Mouse (Mus musculus) heart, postnatal 0 days (tissue): ENCODE measurements around the gene Deup1. TPM values are rescaled to one million over a fixed set of nuclear protein-coding genes. Genes with fewer than 3 reads are reported as not detected.

ENCODE experiments used
- ATAC-seq: fragments of 200-750 bp; cut with Nextera tagmentation; 2 replicates; pipeline ENCODE4 v1.8.0; 2017; ENCODE audit warnings: low read depth, moderate number of reproducible peaks, moderate library complexity; ENCODE audit not compliant: insufficient read depth
- DNase-seq: peaks from one replicate; pipeline ENCODE4 v3.0.0-alpha.2; 2016; ENCODE audit warnings: low spot score
- H3K27ac ChIP-seq: fragments of 300-500 bp; sonication (generic); 2 replicates; pipeline ENCODE4 v1.5.1; 2014; ENCODE audit warnings: low read depth, mild to moderate bottlenecking
- H3K27me3 ChIP-seq: fragments of 300-500 bp; sonication (generic); 2 replicates; pipeline ENCODE4 v1.6.1; 2014; ENCODE audit warnings: low read length, mixed read lengths; ENCODE audit not compliant: control insufficient read depth, insufficient read depth
- H3K36me3 ChIP-seq: fragments of 300-500 bp; sonication (generic); replicated peaks from 2 replicates; pipeline ENCODE4 v1.6.1; 2014; ENCODE audit warnings: low read length, mixed read lengths; ENCODE audit not compliant: control insufficient read depth, insufficient read depth
- H3K4me1 ChIP-seq: fragments of 300-500 bp; sonication (generic); 2 replicates; pipeline ENCODE4 v1.6.1; 2014; ENCODE audit warnings: antibody characterized with exemption; ENCODE audit not compliant: control insufficient read depth, insufficient read depth
- H3K4me2 ChIP-seq: fragments of 300-500 bp; sonication (generic); 2 replicates; pipeline ENCODE4 v1.6.1; 2014; ENCODE audit warnings: low read depth, mild to moderate bottlenecking, low read length, moderate library complexity
- H3K4me3 ChIP-seq: fragments of 300-500 bp; sonication (generic); 2 replicates; pipeline ENCODE4 v1.5.1; 2014; ENCODE audit warnings: low read depth, low read length
- H3K9ac ChIP-seq: fragments of 300-500 bp; sonication (generic); replicated peaks from 2 replicates; pipeline ENCODE4 v1.6.1; 2014; ENCODE audit warnings: low read depth, low read length, mixed read lengths
- H3K9me3 ChIP-seq: fragments of 300-500 bp; sonication (generic); replicated peaks from 2 replicates; pipeline ENCODE4 v1.6.1; 2016; ENCODE audit warnings: low read length; ENCODE audit not compliant: control insufficient read depth
- CTCF ChIP-seq: IDR thresholded peaks from 2 replicates; pipeline ENCODE4 v1.5.1; 2016; ENCODE audit warnings: antibody characterized with exemption, control low read depth, low read depth
- EP300 ChIP-seq: IDR thresholded peaks from 2 replicates; pipeline ENCODE4 v1.6.1; 2016; ENCODE audit warnings: antibody characterized with exemption, low read depth
- WGBS: fragments of 180-500 bp; shearing (Covaris S2); extraction: QIAGEN DNeasy Blood & Tissue Kit; methylation state at CpG from one replicate; pipeline ENCODE4 v1.1.7; 2014; 5-methylcytosine and 5-hydroxymethylcytosine counted together
- polyA plus RNA-seq: library from polyadenylated mRNA; unstranded; fragments of >200 nt; fragmentation: Nextera tagmentation; extraction: Ambion mirVana; gene quantifications from 2 replicates; pipeline ENCODE4 v1.2.1, GENCODE M21; 2015
- total RNA-seq: library from RNA; depleted of rRNA; stranded (reverse); fragments of >200 nt; gene quantifications from 2 replicates; pipeline ENCODE4 v1.2.3, GENCODE M21; 2014; ENCODE audit warnings: low replicate concordance

Gene Deup1
- total and polyA plus RNA-seq, 2 experiments from 2014 or later: 0.15 TPM; not detected in 1

DNA sequence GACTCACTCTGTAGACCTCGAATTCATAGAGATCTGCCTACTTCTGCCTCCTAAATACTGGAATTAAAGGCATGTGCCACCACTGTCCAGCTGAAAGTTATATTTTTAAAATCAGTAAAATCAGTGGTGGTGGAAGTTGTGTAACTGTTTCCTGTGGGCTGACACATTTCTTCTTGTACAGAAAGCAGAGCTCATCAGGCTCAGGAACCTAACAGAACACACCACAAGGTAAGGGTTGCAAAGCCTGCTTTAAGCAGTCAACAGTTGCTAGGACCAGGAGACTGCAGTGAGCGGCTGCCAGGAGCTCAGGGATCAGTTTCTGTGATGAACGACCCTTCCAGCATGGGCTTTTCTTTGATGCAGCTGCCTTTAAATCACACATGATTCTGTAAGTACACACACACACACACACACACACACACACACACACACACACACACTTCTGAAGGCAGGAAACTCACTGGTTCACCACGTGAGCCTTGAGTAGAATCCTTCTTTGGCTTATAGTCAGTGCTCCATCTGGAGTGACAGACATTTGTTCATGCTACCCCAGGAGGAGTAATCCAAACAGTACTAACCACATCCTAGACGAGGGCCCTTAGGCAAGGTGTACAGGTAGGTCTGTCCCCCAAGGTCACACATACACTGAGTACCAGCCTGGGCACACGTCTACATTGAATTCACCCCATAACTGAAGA, 40.4 kb downstream of the Deup1 start:
- Histone ChIP-seq H3K36me3 (no peaks in the 10 kb centered on the region), H3K4me1 (no peaks in the 10 kb centered on the region), H3K27me3 (no peaks in the 10 kb centered on the region), H3K4me2 (no peak overlapping the region), H3K27ac (no peak overlapping the region), H3K9ac (no peak overlapping the region), H3K4me3 (no peak overlapping the region), H3K9me3 (no peaks in the 10 kb centered on the region)
- ATAC-seq: no peak
- DNase-seq: no peak
- WGBS: 61% methylated on average over 6 of the region's 6 CpGs
- TF ChIP-seq EP300 (no peak), CTCF (no peak)

DNA sequence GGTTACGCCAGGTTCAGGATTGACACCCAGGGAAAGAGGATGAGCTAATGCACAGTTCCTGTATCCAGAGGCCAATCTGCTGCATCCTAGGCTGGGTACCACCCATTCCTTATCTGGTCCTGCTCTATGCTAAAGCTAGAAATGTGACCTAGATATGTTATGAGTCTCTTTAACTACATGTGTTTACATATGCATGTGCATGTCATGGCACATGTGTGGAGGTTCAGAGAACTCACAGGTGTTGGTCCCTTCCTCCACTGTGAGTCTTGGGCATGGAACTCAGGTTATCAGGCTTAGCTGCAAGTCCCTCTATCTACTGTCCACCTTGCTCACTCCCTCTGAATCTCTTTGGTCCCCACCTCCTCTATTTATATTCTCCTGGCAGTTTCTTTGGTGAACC, 41.8 kb downstream of the Deup1 start:
- TF ChIP-seq CTCF: no peak
- DNase-seq (no peak), ATAC-seq (no peak)
- Histone ChIP-seq H3K27ac (no peak overlapping the region), H3K9ac (no peak overlapping the region), H3K36me3 (no peaks in the 10 kb centered on the region), H3K4me1 (no peaks in the 10 kb centered on the region), H3K27me3 (no peaks in the 10 kb centered on the region), H3K4me3 (no peak overlapping the region), H3K9me3 (no peaks in the 10 kb centered on the region), H3K4me2 (no peak overlapping the region)
- WGBS: 88% methylated on average over 1 of the region's 1 CpGs

DNA sequence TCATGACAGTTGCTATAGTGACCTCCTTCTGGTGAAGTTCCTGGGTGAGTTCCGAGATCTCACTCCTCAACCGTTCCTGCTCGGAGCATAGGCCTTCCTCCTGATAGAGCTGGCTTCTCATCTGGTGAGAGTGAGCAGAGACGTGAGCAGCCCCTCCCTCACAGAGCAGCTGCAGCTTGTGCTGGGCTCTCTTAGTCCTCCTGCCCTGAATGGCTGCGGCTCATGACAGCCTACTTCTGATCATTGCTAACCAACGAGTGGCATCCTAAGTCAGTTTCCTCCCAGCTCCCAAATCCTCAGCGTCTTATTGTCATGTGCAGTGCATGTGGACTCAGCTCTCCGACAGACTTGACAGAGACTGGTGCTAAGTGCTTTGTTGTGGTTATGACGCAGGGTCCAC, 43.5 kb downstream of the Deup1 start:
- no peak for TF ChIP-seq EP300
- TF ChIP-seq CTCF: no peak
- no peak overlapping the region for H3K27ac ChIP-seq
- no peaks in the 10 kb centered on the region for H3K9me3 ChIP-seq
- H3K27me3 ChIP-seq: no peaks in the 10 kb centered on the region
- 61% methylated on average over 9 of the region's 9 CpGs for WGBS
- no peaks in the 10 kb centered on the region for H3K36me3 ChIP-seq
- ATAC-seq: no peak
- H3K4me1 ChIP-seq: no peaks in the 10 kb centered on the region
- no peak overlapping the region for H3K9ac ChIP-seq
- DNase-seq: no peak
- H3K4me2 ChIP-seq: no peak overlapping the region
- H3K4me3 ChIP-seq: no peak overlapping the region

DNA sequence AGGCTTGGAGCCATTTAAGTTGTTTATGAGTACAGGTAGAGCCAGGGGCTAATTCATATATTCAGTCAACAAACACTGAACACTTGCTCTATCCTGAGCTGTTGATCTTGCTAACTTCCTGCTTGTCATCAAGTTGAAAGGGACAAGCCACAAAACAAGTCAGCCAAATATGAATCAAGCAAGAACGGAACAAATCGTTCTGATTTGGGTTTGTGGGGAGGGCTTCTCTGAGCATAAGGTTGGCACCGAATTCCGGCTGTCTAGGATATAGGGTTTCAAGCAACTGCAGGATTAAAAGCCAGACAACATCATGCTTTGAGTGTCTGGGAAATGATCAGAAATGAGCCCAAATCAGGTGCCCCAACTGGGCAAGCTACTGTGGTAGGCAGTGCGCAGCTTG, 45.7 kb downstream of the Deup1 start:
- Histone ChIP-seq H3K4me2 (no peak overlapping the region), H3K4me3 (no peak overlapping the region), H3K4me1 (no peaks in the 10 kb centered on the region), H3K27me3 (no peaks in the 10 kb centered on the region), H3K27ac (no peak overlapping the region), H3K36me3 (no peaks in the 10 kb centered on the region), H3K9me3 (no peaks in the 10 kb centered on the region), H3K9ac (no peak overlapping the region)
- no peak for ATAC-seq
- TF ChIP-seq CTCF: no peak
- TF ChIP-seq EP300: no peak
- 81% methylated on average over 5 of the region's 5 CpGs for WGBS
- no peak for DNase-seq

DNA sequence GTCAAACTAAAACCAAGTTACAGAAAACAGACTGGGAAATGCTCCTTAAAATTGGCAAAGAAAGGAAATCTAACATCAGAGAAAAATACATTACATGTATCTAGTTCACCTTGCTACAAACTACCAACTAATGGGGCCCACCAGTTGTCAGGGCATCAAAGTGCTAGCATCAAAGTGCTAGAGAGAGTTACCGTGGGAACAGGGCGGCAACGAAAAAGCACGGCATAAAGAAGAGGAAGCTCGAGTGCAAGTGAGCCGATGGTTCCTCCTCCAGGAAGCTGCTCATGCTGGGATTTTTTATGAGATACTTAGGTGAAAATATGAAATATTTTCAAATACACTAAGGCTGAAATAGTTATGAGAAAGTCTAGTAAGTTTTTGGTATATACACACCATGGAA, 47.6 kb downstream of the Deup1 start:
- H3K4me3 ChIP-seq: no peak overlapping the region
- H3K4me2 ChIP-seq: no peak overlapping the region
- TF ChIP-seq EP300 (no peak), CTCF (no peak)
- no peaks in the 10 kb centered on the region for H3K36me3 ChIP-seq
- H3K9me3 ChIP-seq: no peaks in the 10 kb centered on the region
- ATAC-seq (no peak), DNase-seq (no peak)
- no peak overlapping the region for H3K9ac ChIP-seq
- no peaks in the 10 kb centered on the region for H3K4me1 ChIP-seq
- H3K27ac ChIP-seq: no peak overlapping the region
- WGBS: 68% methylated on average over 6 of the region's 6 CpGs
- no peaks in the 10 kb centered on the region for H3K27me3 ChIP-seq

DNA sequence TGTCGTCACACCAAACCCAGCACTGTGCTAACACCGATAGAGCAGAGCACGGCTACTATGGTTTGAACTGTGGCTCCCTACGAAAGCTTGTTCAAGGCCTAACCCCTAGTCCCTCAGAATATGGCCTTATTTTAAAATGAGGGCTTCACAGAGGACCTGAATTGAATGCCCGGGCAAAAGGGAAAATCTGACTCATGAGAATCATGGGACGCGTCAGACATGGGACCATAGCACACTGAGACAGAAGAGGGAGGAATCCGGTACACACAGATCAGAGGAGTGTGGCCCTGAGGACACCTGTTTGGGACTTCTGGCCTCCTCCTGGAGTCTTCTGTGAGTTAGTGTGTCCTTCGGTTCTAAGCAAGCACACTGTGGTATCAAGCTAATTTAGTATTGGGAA, 48.8 kb downstream of the Deup1 start:
- H3K27me3 ChIP-seq: no peaks in the 10 kb centered on the region
- H3K4me1 ChIP-seq: no peaks in the 10 kb centered on the region
- ATAC-seq (no peak), DNase-seq (no peak)
- H3K9ac ChIP-seq: no peak overlapping the region
- no peaks in the 10 kb centered on the region for H3K36me3 ChIP-seq
- no peak overlapping the region for H3K27ac ChIP-seq
- 84% methylated on average over 9 of the region's 9 CpGs for WGBS
- H3K4me2 ChIP-seq: no peak overlapping the region
- no peaks in the 10 kb centered on the region for H3K9me3 ChIP-seq
- TF ChIP-seq EP300: no peak
- TF ChIP-seq CTCF: no peak
- H3K4me3 ChIP-seq: no peak overlapping the region
